Mouse (Mus musculus): ENCODE measurements at regions not wholly inside any gene's neighbourhood (a gene's known extent, or its start where the extent isn't known, plus 50 kb on each side); places are given as distances from the start of the nearest gene placed in this dataset.

DNA sequence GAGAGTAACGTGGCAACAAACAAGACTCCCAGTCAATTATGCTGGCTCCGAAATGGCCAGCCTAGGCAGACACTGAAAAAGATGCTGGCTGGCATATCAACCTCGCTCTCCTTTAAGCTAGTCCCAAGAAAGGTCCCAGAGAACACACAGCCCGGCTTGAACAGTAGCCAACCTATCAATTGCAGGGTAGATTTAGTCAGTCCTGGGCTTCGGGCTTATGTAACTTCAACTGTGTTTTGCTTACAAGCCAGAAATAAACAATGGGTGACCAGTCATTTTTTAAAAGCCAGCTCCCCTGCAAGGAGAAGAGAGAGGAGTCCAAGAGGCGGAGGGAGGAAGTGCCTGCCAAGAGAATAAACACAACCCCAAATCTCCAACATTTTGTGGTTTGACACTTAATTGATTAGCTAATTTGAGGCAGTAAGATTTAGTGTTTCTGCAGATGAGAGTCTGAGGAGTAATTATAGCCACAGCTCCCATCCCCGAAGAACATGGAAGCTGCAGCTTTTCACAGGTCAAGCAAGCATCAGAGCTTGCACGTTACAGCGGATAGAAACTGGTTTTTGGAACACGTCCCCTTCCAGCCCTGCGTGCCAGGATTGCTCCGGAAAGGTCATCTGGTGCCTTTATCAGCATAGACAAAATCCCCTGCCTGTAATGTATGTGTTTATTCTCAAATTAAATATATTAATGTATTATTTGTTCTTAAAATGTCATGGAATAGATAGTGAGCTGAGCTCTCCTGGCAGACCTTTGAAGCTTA, 322.1 kb downstream of the Gm45692 start:
- TF ChIP-seq CTCF (conservative IDR thresholded peaks at IDR 0.05 in 1 of 2, IDR thresholded peaks at IDR 0.05 in 1 of 2; ENCODE audit: low read depth in 2 of 2, low read length in 2 of 2) (no peak), JUND (conservative IDR thresholded peaks at IDR 0.05; ENCODE audit: low read depth, low read length) (no peak), BHLHE40 (IDR thresholded peaks at IDR 0.05; ENCODE audit: low read depth, low read length) (no peak), EP300 (IDR thresholded peaks at IDR 0.05; ENCODE audit: low read length) (no peak), ZNF384 (IDR thresholded peaks at IDR 0.05; ENCODE audit: low read depth, low read length) (no peak)
